Mouse (Mus musculus) hindbrain, embryonic 14.5 days (tissue): ENCODE results near the gene Ankrd54. TPM values are rescaled to one million over a fixed set of nuclear protein-coding genes. Genes with fewer than 3 reads are reported as not detected.

Source experiments
- ATAC-seq: fragments of 200-750 bp; cut with Nextera tagmentation; 2 replicates; pipeline ENCODE4 v1.8.0; 2017; ENCODE audit warnings: moderate number of reproducible peaks, mild to moderate bottlenecking, moderate TSS enrichment, moderate library complexity; ENCODE audit not compliant: low FRiP score
- DNase-seq: peaks from one replicate; pipeline ENCODE4 v3.0.0-alpha.2; 2015; ENCODE audit warnings: low spot score
- H3K27ac ChIP-seq: fragments of 300-500 bp; sonication (generic); 2 replicates; pipeline ENCODE4 v1.5.1; 2014; ENCODE audit warnings: mild to moderate bottlenecking, moderate library complexity
- H3K27me3 ChIP-seq: fragments of 300-500 bp; sonication (generic); 2 replicates; pipeline ENCODE4 v1.6.1; 2014; ENCODE audit warnings: mild to moderate bottlenecking, low read length, mixed read lengths; ENCODE audit not compliant: control insufficient read depth, insufficient read depth
- H3K36me3 ChIP-seq: fragments of 300-500 bp; sonication (generic); replicated peaks from 2 replicates; pipeline ENCODE4 v1.6.1; 2014; ENCODE audit not compliant: control insufficient read depth, insufficient read depth
- H3K4me1 ChIP-seq: fragments of 300-500 bp; sonication (generic); replicated peaks from 2 replicates; pipeline ENCODE4 v1.6.1; 2014; ENCODE audit warnings: antibody characterized with exemption, low read length, mixed read lengths; ENCODE audit not compliant: control insufficient read depth, insufficient read depth
- H3K4me2 ChIP-seq: fragments of 300-500 bp; sonication (generic); replicated peaks from 2 replicates; pipeline ENCODE4 v1.6.1; 2014; ENCODE audit warnings: mild to moderate bottlenecking, moderate library complexity
- H3K4me3 ChIP-seq: fragments of 300-500 bp; sonication (generic); replicated peaks from 2 replicates; pipeline ENCODE4 v1.5.1; 2014; ENCODE audit warnings: mild to moderate bottlenecking, low read length
- H3K9ac ChIP-seq: fragments of 300-500 bp; sonication (generic); 2 replicates; pipeline ENCODE4 v1.6.1; 2014
- H3K9me3 ChIP-seq: fragments of 300-500 bp; sonication (generic); 2 replicates; pipeline ENCODE4 v1.6.1; 2016; ENCODE audit warnings: low read length; ENCODE audit not compliant: control insufficient read depth
- WGBS: fragments of 180-500 bp; shearing (Covaris S2); extraction: QIAGEN DNeasy Blood & Tissue Kit; methylation state at CpG from one replicate; pipeline ENCODE4 v1.1.7; 2014; 5-methylcytosine and 5-hydroxymethylcytosine counted together
- polyA plus RNA-seq: library from polyadenylated mRNA; unstranded; fragments of >200 nt; fragmentation: Nextera tagmentation; extraction: Ambion mirVana; gene quantifications from 2 replicates; pipeline ENCODE4 v1.2.1, GENCODE M21; 2014

Gene Ankrd54
- polyA plus RNA-seq, 1 experiment from 2014 or later = 42.2 TPM

GRCm38 (mm10) chr15:79103264-79103663, 40.6 kb upstream of the Ankrd54 start:
- Histone ChIP-seq H3K4me2 (no peak overlapping the region), H3K27ac (no peak overlapping the region), H3K4me1 (0 out of 2 replicates have a peak, but pooled peaks cover 4% of the 10 kb centered on the region), H3K27me3 (no peaks in the 10 kb centered on the region), H3K4me3 (no peak overlapping the region), H3K9me3 (no peaks in the 10 kb centered on the region), H3K9ac (no peak overlapping the region), H3K36me3 (no peaks in the 10 kb centered on the region)
- 65% methylated on average over 10 of the region's 10 CpGs for WGBS
- DNase-seq = no peak
- no peak for ATAC-seq

GRCm38 (mm10) chr15:79101531-79101930, 38.8 kb upstream of the Ankrd54 start:
- ATAC-seq = no peak
- Histone ChIP-seq H3K9ac (no peak overlapping the region), H3K36me3 (no peaks in the 10 kb centered on the region), H3K4me1 (no peaks in the 10 kb centered on the region), H3K4me2 (no peak overlapping the region), H3K9me3 (no peaks in the 10 kb centered on the region), H3K4me3 (no peak overlapping the region), H3K27ac (no peak overlapping the region), H3K27me3 (no peaks in the 10 kb centered on the region)
- no peak for DNase-seq

- ATAC-seq = no peak
- Histone ChIP-seq H3K27me3 (no peaks in the 10 kb centered on the region), H3K9ac (no peak overlapping the region), H3K4me2 (no peak overlapping the region), H3K36me3 (peaks cover 9% of the 10 kb centered on the region), H3K27ac (no peak overlapping the region), H3K4me1 (no peaks in the 10 kb centered on the region), H3K4me3 (no peak overlapping the region), H3K9me3 (no peaks in the 10 kb centered on the region)
- WGBS = 76% methylated on average over 4 of the region's 4 CpGs
- DNase-seq = no peak
These were observed 37.7 kb upstream of the Ankrd54 start for GRCm38 (mm10) chr15:79100391-79100790.

- Histone ChIP-seq H3K4me1 (no peaks in the 10 kb centered on the region), H3K27ac (0 out of 2 replicates have a peak overlapping the region, but pooled peaks have one; percentile 7), H3K9ac (no peak overlapping the region), H3K36me3 (peaks cover 18% of the 10 kb centered on the region), H3K27me3 (no peaks in the 10 kb centered on the region), H3K4me3 (no peak overlapping the region), H3K9me3 (no peaks in the 10 kb centered on the region), H3K4me2 (no peak overlapping the region)
- ATAC-seq = no peak
- WGBS = 71% methylated on average over 4 of the region's 4 CpGs
- DNase-seq = no peak
These were observed 36.8 kb upstream of the Ankrd54 start for GRCm38 (mm10) chr15:79099456-79099855.

GRCm38 (mm10) chr15:79098868-79099267, 36.2 kb upstream of the Ankrd54 start:
- no peak for ATAC-seq
- 55% methylated on average over 7 of the region's 7 CpGs for WGBS
- Histone ChIP-seq H3K27me3 (no peaks in the 10 kb centered on the region), H3K4me3 (no peak overlapping the region), H3K4me2 (no peak overlapping the region), H3K36me3 (peaks cover 24% of the 10 kb centered on the region), H3K9ac (no peak overlapping the region), H3K4me1 (no peaks in the 10 kb centered on the region), H3K9me3 (no peaks in the 10 kb centered on the region), H3K27ac (0 out of 2 replicates have a peak overlapping the region, but pooled peaks have one; percentile 7)
- no peak for DNase-seq

GRCm38 (mm10) chr15:79098220-79098619, 35.5 kb upstream of the Ankrd54 start:
- H3K9me3 ChIP-seq = no peaks in the 10 kb centered on the region
- no peak overlapping the region for H3K4me2 ChIP-seq
- H3K36me3 ChIP-seq = peaks cover 31% of the 10 kb centered on the region
- ATAC-seq = no peak
- no peak overlapping the region for H3K9ac ChIP-seq
- H3K4me1 ChIP-seq = no peaks in the 10 kb centered on the region
- WGBS = 70% methylated on average over 5 of the region's 5 CpGs
- no peaks in the 10 kb centered on the region for H3K27me3 ChIP-seq
- no peak for DNase-seq
- H3K4me3 ChIP-seq = no peak overlapping the region
- no peak overlapping the region for H3K27ac ChIP-seq

- ATAC-seq (no peak), DNase-seq (no peak)
- H3K27ac ChIP-seq = no peak overlapping the region
These were observed 34.9 kb upstream of the Ankrd54 start for GRCm38 (mm10) chr15:79097611-79098025.

GRCm38 (mm10) chr15:79097135-79097534, 34.4 kb upstream of the Ankrd54 start:
- Histone ChIP-seq H3K4me2 (no peak overlapping the region), H3K27me3 (no peaks in the 10 kb centered on the region), H3K4me1 (no peaks in the 10 kb centered on the region), H3K4me3 (no peak overlapping the region), H3K36me3 (peaks cover 41% of the 10 kb centered on the region), H3K9ac (no peak overlapping the region), H3K27ac (no peak overlapping the region), H3K9me3 (no peaks in the 10 kb centered on the region)
- WGBS = 53% methylated on average over 2 of the region's 2 CpGs
- DNase-seq = no peak
- no peak for ATAC-seq

More at GRCm38 (mm10) chr15:79097611-79098025, 34.9 kb upstream of the Ankrd54 start:
- Histone ChIP-seq H3K36me3 (peaks cover 37% of the 10 kb centered on the region), H3K9ac (no peak overlapping the region), H3K27me3 (no peaks in the 10 kb centered on the region), H3K4me2 (no peak overlapping the region), H3K9me3 (no peaks in the 10 kb centered on the region), H3K4me3 (no peak overlapping the region), H3K4me1 (no peaks in the 10 kb centered on the region)
- 56% methylated on average over 6 of the region's 6 CpGs for WGBS

GRCm38 (mm10) chr15:79096556-79096955, 33.9 kb upstream of the Ankrd54 start:
- H3K4me3 ChIP-seq = no peak overlapping the region
- WGBS = 86% methylated on average over 3 of the region's 3 CpGs
- DNase-seq = no peak
- no peak overlapping the region for H3K9ac ChIP-seq
- H3K4me1 ChIP-seq = no peaks in the 10 kb centered on the region
- ATAC-seq = no peak
- H3K36me3 ChIP-seq = peaks cover 47% of the 10 kb centered on the region
- no peak overlapping the region for H3K4me2 ChIP-seq
- H3K9me3 ChIP-seq = no peaks in the 10 kb centered on the region
- H3K27me3 ChIP-seq = no peaks in the 10 kb centered on the region
- no peak overlapping the region for H3K27ac ChIP-seq

- peaks cover 58% of the 10 kb centered on the region for H3K36me3 ChIP-seq
- H3K27me3 ChIP-seq = no peaks in the 10 kb centered on the region
These were observed 32.8 kb upstream of the Ankrd54 start for GRCm38 (mm10) chr15:79095483-79095882.

More at GRCm38 (mm10) chr15:79095483-79095882, 32.8 kb upstream of the Ankrd54 start:
- ATAC-seq (no peak), DNase-seq (no peak)
- Histone ChIP-seq H3K4me2 (no peak overlapping the region), H3K4me1 (no peaks in the 10 kb centered on the region), H3K27ac (no peak overlapping the region), H3K9ac (no peak overlapping the region), H3K4me3 (no peak overlapping the region), H3K9me3 (no peaks in the 10 kb centered on the region)
- WGBS = 83% methylated on average over 5 of the region's 5 CpGs
